7 mouse cellular contexts compared by ENCODE assay signal in the genomic region with DNA sequence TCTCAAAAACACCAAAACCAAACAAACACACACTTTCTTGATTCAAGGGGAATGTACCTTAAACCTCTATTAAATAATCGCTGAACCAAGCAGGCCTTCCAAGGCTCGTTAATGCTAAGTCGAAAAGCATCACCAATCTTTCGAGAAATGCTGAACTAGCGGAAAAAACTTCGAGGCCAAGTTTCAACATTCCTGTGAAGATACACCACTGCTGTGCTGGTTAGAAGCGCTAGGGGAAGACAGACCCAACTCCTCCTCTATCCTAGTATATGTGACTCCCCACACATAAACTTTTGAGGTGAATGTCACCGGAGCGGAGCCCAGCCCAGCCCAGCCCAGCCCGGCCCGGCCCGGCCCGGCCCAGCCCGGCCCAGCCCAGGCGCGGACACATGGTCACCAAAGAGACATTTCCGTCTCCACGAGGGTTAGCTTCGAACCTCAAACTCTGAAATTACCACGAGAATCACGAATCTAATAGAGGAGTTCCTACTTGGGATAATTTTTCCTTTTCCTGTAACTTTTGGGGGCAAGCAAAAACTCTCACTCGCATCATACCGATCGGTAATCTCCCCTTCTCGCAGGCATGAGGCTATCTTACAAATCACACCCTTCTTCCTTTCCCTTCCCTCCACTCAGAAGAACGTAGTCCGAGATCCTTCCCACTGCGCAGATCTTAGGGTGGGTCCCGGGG. TPM values are rescaled to one million over a fixed set of nuclear protein-coding genes. Genes with fewer than 3 reads are reported as not detected.
DNase-seq lines count a peak whose midpoint lies in the region; ATAC-seq and TF ChIP-seq lines count a peak whose summit lies in the region.

No protein-coding gene starts in this region.

- H3K27me3 ChIP-seq in forebrain, postnatal 0 days (ENCODE audit: insufficient read depth, low read length): no peaks in the 10 kb centered on the region
- no peaks in the 10 kb centered on the region for H3K27me3 ChIP-seq in midbrain, embryonic 14.5 days (ENCODE audit: control insufficient read depth, insufficient read depth, low read length)

- 2% methylated on average over 29 of the region's 29 CpGs for WGBS in forebrain, postnatal 0 days
- 4% methylated on average over 29 of the region's 29 CpGs for WGBS in midbrain, embryonic 14.5 days

- H3K4me3 ChIP-seq in forebrain, postnatal 0 days (ENCODE audit: low read depth, low read length): peak overlapping the region; percentile 91
- H3K4me3 ChIP-seq in midbrain, embryonic 14.5 days (replicated peaks; ENCODE audit: low read depth, low read length): peak overlapping the region; percentile 71

- peak overlapping the region; percentile 97; the same call in 1 of the 2 replicates for H3K27ac ChIP-seq in forebrain, postnatal 0 days (ENCODE audit: low read depth, low read length)
- peak overlapping the region; percentile 95; the same call in 1 of the 2 replicates for H3K27ac ChIP-seq in midbrain, embryonic 14.5 days (replicated peaks; ENCODE audit: low read depth, low read length)

- H3K36me3 ChIP-seq in forebrain, postnatal 0 days (ENCODE audit: insufficient read depth): no peaks in the 10 kb centered on the region
- H3K36me3 ChIP-seq in midbrain, embryonic 14.5 days (ENCODE audit: control insufficient read depth, insufficient read depth, low read length): no peaks in the 10 kb centered on the region

- ATAC-seq in CD4-positive, CD25-positive, alpha-beta regulatory T cell, adult 4 months: peak; percentile 8
- ATAC-seq in forebrain, postnatal 0 days: peak; percentile 2; the same call in 1 of the 2 replicates
- no peak for ATAC-seq in midbrain, embryonic 14.5 days (ENCODE audit: low FRiP score, low TSS enrichment)

- no peak; the same call in 1 of the 2 replicates for TF ChIP-seq CTCF in forebrain, postnatal 0 days (IDR thresholded peaks at IDR 0.05; ENCODE audit: low read depth)

- H3K9ac ChIP-seq in forebrain, postnatal 0 days: peak overlapping the region; percentile 86
- peak overlapping the region; percentile 77 for H3K9ac ChIP-seq in midbrain, embryonic 14.5 days (replicated peaks; ENCODE audit: low read length)

- peaks cover 7% of the 10 kb centered on the region; the same call in 1 of the 2 replicates for H3K4me1 ChIP-seq in forebrain, postnatal 0 days (ENCODE audit: insufficient read depth)
- H3K4me1 ChIP-seq in midbrain, embryonic 14.5 days (ENCODE audit: control insufficient read depth, insufficient read depth, low read length): peaks cover 33% of the 10 kb centered on the region

- H3K4me2 ChIP-seq in forebrain, postnatal 0 days (ENCODE audit: low read depth): peak overlapping the region; percentile 81
- H3K4me2 ChIP-seq in midbrain, embryonic 14.5 days (ENCODE audit: low read length): peak overlapping the region; percentile 87

- H3K9me3 ChIP-seq in forebrain, postnatal 0 days (ENCODE audit: low read length): no peaks in the 10 kb centered on the region
- no peaks in the 10 kb centered on the region for H3K9me3 ChIP-seq in midbrain, embryonic 14.5 days (ENCODE audit: control insufficient read depth, low read length)

- DNase-seq in MEL-GATA-1-ER (ENCODE audit: extremely low read depth, low read depth): peak; percentile 41
- DNase-seq in forebrain, postnatal 0 days: no peak
- peak; percentile 73 for DNase-seq in kidney, postnatal 14 days
- no peak for DNase-seq in midbrain, embryonic 14.5 days
- DNase-seq in layer of hippocampus, postnatal 36 days: no peak
- DNase-seq in spleen, postnatal 4 days (ENCODE audit: low spot score in 2 of 2): no peak

RNA-seq across cellular contexts. Expression of a gene that starts 1.0 kb away (rescaled TPM):
- 10 to 100 TPM; 38.1 to 76.7 TPM for polyA plus RNA-seq in CD4-positive, CD25-positive, alpha-beta regulatory T cell, adult 4 months (2017; shearing (Covaris generic))
- total RNA-seq in forebrain, postnatal 0 days (2014; rRNA removed): 57.8 and 60.5 TPM in 2 replicates
- polyA plus RNA-seq in forebrain, postnatal 0 days (2015; fragmentation: Nextera tagmentation; extraction: Ambion mirVana): 17.2 and 17.5 TPM in 2 replicates
- 17.1 and 38.5 TPM in 2 replicates for polyA plus RNA-seq in midbrain, embryonic 14.5 days (2014; fragmentation: Nextera tagmentation; extraction: Ambion mirVana)
- total RNA-seq in layer of hippocampus, postnatal 36 days (2021): 10 to 100 TPM; 47.4 to 62.3 TPM

RNA-seq across cellular contexts. Expression of a gene that starts 9.1 kb away (rescaled TPM):
- 1 to 10 TPM; 5.1 to 6.2 TPM for polyA plus RNA-seq in CD4-positive, CD25-positive, alpha-beta regulatory T cell, adult 4 months (2017; shearing (Covaris generic))
- 12.4 and 18.0 TPM in 2 replicates for total RNA-seq in forebrain, postnatal 0 days (2014; rRNA removed)
- polyA plus RNA-seq in forebrain, postnatal 0 days (2015; fragmentation: Nextera tagmentation; extraction: Ambion mirVana): 9.9 and 13.1 TPM in 2 replicates
- polyA plus RNA-seq in midbrain, embryonic 14.5 days (2014; fragmentation: Nextera tagmentation; extraction: Ambion mirVana): 28.6 and 31.9 TPM in 2 replicates
- total RNA-seq in layer of hippocampus, postnatal 36 days (2021): 10 to 100 TPM; 23.7 to 24.5 TPM

RNA-seq across cellular contexts. Expression of a gene that starts 50.4 kb away (rescaled TPM):
- polyA plus RNA-seq in CD4-positive, CD25-positive, alpha-beta regulatory T cell, adult 4 months (2017; shearing (Covaris generic)): 1 to 10 TPM; 1.0 to 1.2 TPM
- total RNA-seq in forebrain, postnatal 0 days (2014; rRNA removed): 0.08 and 0.67 TPM in 2 replicates
- polyA plus RNA-seq in forebrain, postnatal 0 days (2015; fragmentation: Nextera tagmentation; extraction: Ambion mirVana): 0.31 and 0.68 TPM in 2 replicates
- 0.24 TPM in 1 of 2 replicates, not detected in the other for polyA plus RNA-seq in midbrain, embryonic 14.5 days (2014; fragmentation: Nextera tagmentation; extraction: Ambion mirVana)
- not detected for total RNA-seq in layer of hippocampus, postnatal 36 days (2021)

Comparison
In these comparisons a context has a peak if more than half of its experiments do, and no peak if none do; other contexts are left out.
1. DNase-seq: peak in MEL-GATA-1-ER (single experiment) and kidney, postnatal 14 days (single experiment); none in forebrain, postnatal 0 days (single experiment), midbrain, embryonic 14.5 days (single experiment), layer of hippocampus, postnatal 36 days (0 of 2) and spleen, postnatal 4 days (0 of 2).